Comparison of ENCODE assay signal across 8 mouse cellular contexts in genomic region chr9:55148854-55149498, GRCm38 (mm10). TPM values are rescaled to one million over a fixed set of nuclear protein-coding genes. Genes with fewer than 3 reads are reported as not detected.
DNase-seq lines count a peak whose midpoint lies in the region; ATAC-seq and TF ChIP-seq lines count a peak whose summit lies in the region.

Gene Ube2q2 (plus strand): TSS chr9:55148854.

- ATAC-seq in intestine, embryonic 15.5 days: peak; percentile 93
- ATAC-seq in stomach, embryonic 14.5 days (ENCODE audit: insufficient number of reproducible peaks, insufficient read depth, low FRiP score, low read depth): peak; percentile 82

- intact Hi-C loops in gastrocnemius, postnatal 36 days (cut with DNase I): no loop called here

- H3K36me3 ChIP-seq in intestine, embryonic 15.5 days: no peaks in the 10 kb centered on the region
- H3K36me3 ChIP-seq in liver, adult 2 months (ENCODE audit: control insufficient read depth, insufficient read depth, low read length): 0 out of 2 replicates have a peak, but pooled peaks cover 2% of the 10 kb centered on the region
- H3K36me3 ChIP-seq in myocyte (ENCODE audit: control insufficient read depth, insufficient read depth): no peaks in the 10 kb centered on the region
- no peaks in the 10 kb centered on the region for H3K36me3 ChIP-seq in stomach, embryonic 14.5 days (ENCODE audit: control insufficient read depth, insufficient read depth, low read length)

- peak; percentile 74; the same call in 1 of the 2 replicates for TF ChIP-seq POLR2A in liver, adult 2 months (IDR thresholded peaks at IDR 0.05; ENCODE audit: extremely low read depth, insufficient read depth, low read length)
- peak; percentile 56 for TF ChIP-seq POLR2A in myocyte (IDR thresholded peaks at IDR 0.05; ENCODE audit: insufficient read length, low read depth)

- H3K9me3 ChIP-seq in intestine, embryonic 15.5 days: no peaks in the 10 kb centered on the region
- H3K9me3 ChIP-seq in stomach, embryonic 14.5 days (ENCODE audit: control insufficient read depth, low read depth, low read length): no peaks in the 10 kb centered on the region

- peak within 1 kb of the TSS; percentile 93 for H3K4me2 ChIP-seq in intestine, embryonic 15.5 days (replicated peaks)
- peak within 1 kb of the TSS; percentile 45 for H3K4me2 ChIP-seq in myocyte (ENCODE audit: low read depth)
- H3K4me2 ChIP-seq in stomach, embryonic 14.5 days (replicated peaks; ENCODE audit: low read depth, low read length): peak within 1 kb of the TSS; percentile 86

- peak; percentile 66 for DNase-seq in ovary, adult 18-20 months (ENCODE audit: low spot score)
- no peak for DNase-seq in ovary, postnatal 10 days (ENCODE audit: low spot score)
- DNase-seq in embryo, embryonic 11 days: peak; percentile 91
- DNase-seq in gastrocnemius, postnatal 36 days: peak; percentile 62 to 65
- peak; percentile 41 for DNase-seq in liver, adult 2 months (ENCODE audit: extremely low read depth, low read depth, low spot score)

- H3ac ChIP-seq in myocyte (ENCODE audit: control insufficient read depth, insufficient read length): peak within 1 kb of the TSS; percentile 74

- H3K27me3 ChIP-seq in intestine, embryonic 15.5 days (replicated peaks): no peaks in the 10 kb centered on the region
- no peaks in the 10 kb centered on the region for H3K27me3 ChIP-seq in liver, adult 2 months (ENCODE audit: control insufficient read depth, insufficient read depth, low read length)
- H3K27me3 ChIP-seq in myocyte (ENCODE audit: control insufficient read depth, insufficient read depth, insufficient read length): no peaks in the 10 kb centered on the region
- H3K27me3 ChIP-seq in stomach, embryonic 14.5 days (ENCODE audit: control insufficient read depth, insufficient read depth, low read length): no peaks in the 10 kb centered on the region

- peaks cover 16% of the 10 kb centered on the region for H3K79me2 ChIP-seq in liver, adult 2 months (ENCODE audit: control insufficient read depth, insufficient read depth, low read length)
- H3K79me2 ChIP-seq in myocyte (ENCODE audit: control insufficient read depth, insufficient read depth): peaks cover 32% of the 10 kb centered on the region

- H3K9ac ChIP-seq in intestine, embryonic 15.5 days: peak within 1 kb of the TSS; percentile 85
- H3K9ac ChIP-seq in liver, adult 2 months (ENCODE audit: low read depth, low read length): peak within 1 kb of the TSS; percentile 72
- H3K9ac ChIP-seq in stomach, embryonic 14.5 days (replicated peaks; ENCODE audit: low read depth, low read length): peak within 1 kb of the TSS; percentile 83

- H3K4me1 ChIP-seq in intestine, embryonic 15.5 days (replicated peaks): peaks cover 2% of the 10 kb centered on the region; the same call in 1 of the 2 replicates
- peaks cover 2% of the 10 kb centered on the region; the same call in 1 of the 2 replicates for H3K4me1 ChIP-seq in liver, adult 2 months (ENCODE audit: control insufficient read depth, insufficient read depth, low read length)
- peaks cover 8% of the 10 kb centered on the region; the same call in 1 of the 2 replicates for H3K4me1 ChIP-seq in stomach, embryonic 14.5 days (ENCODE audit: control insufficient read depth, insufficient read depth, low read length)

- H3K27ac ChIP-seq in intestine, embryonic 15.5 days: peak within 1 kb of the TSS; percentile 66
- peak within 1 kb of the TSS; percentile 15; the same call in 1 of the 2 replicates for H3K27ac ChIP-seq in liver, adult 2 months (replicated peaks; ENCODE audit: insufficient read depth, low read depth, low read length)
- peak within 1 kb of the TSS; percentile 74 for H3K27ac ChIP-seq in stomach, embryonic 14.5 days (ENCODE audit: low read length)

- H3K4me3 ChIP-seq in intestine, embryonic 15.5 days (replicated peaks): peak within 1 kb of the TSS; percentile 79
- peak within 1 kb of the TSS; percentile 60 for H3K4me3 ChIP-seq in liver, adult 2 months (ENCODE audit: insufficient read depth, low read depth, low read length)
- peak within 1 kb of the TSS; percentile 86 for H3K4me3 ChIP-seq in myocyte
- H3K4me3 ChIP-seq in stomach, embryonic 14.5 days (ENCODE audit: low read depth, low read length): peak within 1 kb of the TSS; percentile 95

- under 1% methylated on average over 58 of the region's 81 CpGs for WGBS in intestine, embryonic 15.5 days
- 5% methylated on average over 74 of the region's 81 CpGs for WGBS in liver, adult 2 months
- WGBS in stomach, embryonic 14.5 days: under 1% methylated on average over 70 of the region's 81 CpGs

- no peak for TF ChIP-seq CTCF in liver, adult 2 months (IDR thresholded peaks at IDR 0.05; ENCODE audit: low read depth, low read length)

TF ChIP-seq in myocyte, 11 proteins besides CTCF, POLR2A, EP300 and RAD21:
- peak; percentile 47 for TF ChIP-seq POLR2AphosphoS2 (IDR thresholded peaks at IDR 0.05; ENCODE audit: insufficient read length, low read depth)
- TF ChIP-seq MYOD1 (IDR thresholded peaks at IDR 0.05; ENCODE audit: control insufficient read depth in 1 of 3, insufficient read length in 2 of 3, low read depth in 2 of 3): peak in 1 of 3 experiments; percentile 0
- no peak for TF ChIP-seq CEBPB (IDR thresholded peaks at IDR 0.05; ENCODE audit: insufficient read depth, poor library complexity, severe bottlenecking)
- TF ChIP-seq USF1 (IDR thresholded peaks at IDR 0.05; ENCODE audit: low read depth): no peak
- no peak for TF ChIP-seq E2F4 (IDR thresholded peaks at IDR 0.05; ENCODE audit: insufficient read depth)
- no peak for TF ChIP-seq MYOG (IDR thresholded peaks at IDR 0.05; ENCODE audit: control insufficient read depth in 1 of 3, insufficient read depth in 1 of 3, insufficient read length in 2 of 3, low read depth in 2 of 3)
- no peak for TF ChIP-seq REST (IDR thresholded peaks at IDR 0.05; ENCODE audit: insufficient read depth, insufficient read length)
- TF ChIP-seq SRF (IDR thresholded peaks at IDR 0.05; ENCODE audit: control insufficient read depth, insufficient read length, low read depth): no peak

RNA-seq across cellular contexts. Expression of gene Ube2q2, which starts in this region (rescaled TPM):
- total RNA-seq in gastrocnemius, postnatal 36 days (2021): 10 to 100 TPM; 30.2 to 33.4 TPM
- polyA plus RNA-seq in intestine, embryonic 15.5 days (2015; fragmentation: Nextera tagmentation; extraction: Ambion mirVana): 29.7 and 30.6 TPM in 2 replicates
- total RNA-seq in liver, adult 2 months (2014; rRNA removed): 17.4 and 18.2 TPM in 2 replicates
- polyA plus RNA-seq in liver, adult 2 months (2012; rRNA removed): 5.5 and 6.5 TPM in 2 replicates
- 8.9 TPM for polyA plus RNA-seq in myocyte (2012; fragmentation: generic; extraction: Trizol)
- 24.8 and 35.2 TPM in 2 replicates for polyA plus RNA-seq in stomach, embryonic 14.5 days (2014; fragmentation: Nextera tagmentation; extraction: Ambion mirVana)

Comparison
In these comparisons a context has a peak if more than half of its experiments do, and no peak if none do; other contexts are left out.
1. H3K27ac ChIP-seq: peak in every context shown above with its lines; median percentile 74 in stomach, embryonic 14.5 days; 66 in intestine, embryonic 15.5 days; 15 in liver, adult 2 months.